ENCODE assay signal across 8 mouse cellular contexts in the genomic region with DNA sequence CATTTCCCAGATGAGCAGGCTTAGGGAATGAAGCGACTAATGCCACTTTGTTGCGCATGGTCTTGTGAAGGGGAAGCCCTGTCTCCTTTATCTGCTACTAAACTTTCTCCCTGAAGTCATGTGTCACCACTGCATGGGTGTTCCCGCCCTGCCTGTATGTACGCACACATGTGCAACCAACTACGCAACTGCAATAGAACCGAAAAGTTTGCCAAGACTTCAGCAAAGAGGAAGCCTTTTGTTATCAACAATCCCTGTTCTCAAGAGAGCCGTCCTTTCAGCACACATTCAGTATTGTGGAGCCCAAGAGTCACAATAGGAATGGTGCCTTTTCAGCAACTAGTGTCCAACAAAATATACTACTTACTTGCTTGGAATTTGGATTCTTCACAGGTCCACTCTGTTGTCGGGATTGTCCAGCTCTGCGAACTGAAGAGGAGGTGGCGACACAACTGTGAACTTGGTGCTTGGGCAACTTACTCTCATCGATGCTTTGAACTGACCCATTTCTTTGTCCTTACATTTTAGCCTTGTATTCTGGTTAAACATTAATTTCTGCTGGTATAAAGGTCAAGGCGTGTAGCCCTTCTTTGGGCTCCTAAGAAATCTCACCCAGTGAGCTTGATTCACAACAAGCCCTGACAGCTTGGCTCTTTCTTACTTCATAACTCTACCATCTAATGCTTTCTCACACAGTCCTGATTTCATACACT. TPM values are rescaled to one million over a fixed set of nuclear protein-coding genes. Genes with fewer than 3 reads are reported as not detected.
A peak's percentile ranks its signal among the peaks of the same experiment; 100 is the strongest.
DNase-seq lines count a peak whose midpoint lies in the region; ATAC-seq and TF ChIP-seq lines count a peak whose summit lies in the region.
"Had no signal": no experiment of that assay in that cellular context is flagged by ENCODE, and none has a peak within 500 bp of the region (broad histone marks: within the 10 kb centered on the region; RNA-seq: fewer than 3 reads in every experiment).

Ddc (minus strand) TSS at position 500 of the 713 bp plus-strand sequence.

- WGBS in intestine, embryonic 16.5 days = 67% methylated on average over 12 of the region's 12 CpGs
- WGBS in liver, postnatal 0 days (ENCODE audit: insufficient replicate concordance) = 49% methylated on average over 12 of the region's 12 CpGs

- H3K27me3 ChIP-seq in MEL (ENCODE audit: control insufficient read depth in 1 of 2, insufficient read depth in 2 of 2, low read length in 2 of 2) = peaks cover 7 to 15% of the 10 kb centered on the region in 2 experiments
- H3K27me3 ChIP-seq in intestine, embryonic 16.5 days (replicated peaks; ENCODE audit: control insufficient read depth, insufficient read depth, low read length) = no peaks in the 10 kb centered on the region
- H3K27me3 ChIP-seq in liver, postnatal 0 days (ENCODE audit: insufficient read depth, low read length) = no peaks in the 10 kb centered on the region

- ATAC-seq in intestine, embryonic 16.5 days = peak; percentile 83
- peak; percentile 94 for ATAC-seq in liver, postnatal 0 days
- no peak for ATAC-seq in megakaryocyte-erythroid progenitor cell, adult 5-6 weeks (replicated peaks; ENCODE audit: low FRiP score, low TSS enrichment, poor library complexity, severe bottlenecking)

- H3K27ac ChIP-seq in MEL (ENCODE audit: control insufficient read depth, low read depth, low read length) = no peak within 1 kb of the TSS
- H3K27ac ChIP-seq in intestine, embryonic 16.5 days (ENCODE audit: low read length) = peak within 1 kb of the TSS; percentile 80
- peak within 1 kb of the TSS; percentile 72 for H3K27ac ChIP-seq in liver, postnatal 0 days (ENCODE audit: low read depth)

- peak within 1 kb of the TSS; percentile 42 for H3K4me2 ChIP-seq in intestine, embryonic 16.5 days (ENCODE audit: low read depth, low read length)
- H3K4me2 ChIP-seq in liver, postnatal 0 days (ENCODE audit: low read depth, low read length) = peak within 1 kb of the TSS; percentile 52

- H3K36me3 ChIP-seq in MEL (ENCODE audit: control insufficient read depth in 1 of 2, insufficient read depth in 2 of 2, low read length in 2 of 2) = peaks cover 0 to 3% of the 10 kb centered on the region in 2 experiments; a peak in 2 of 4 replicates
- no peaks in the 10 kb centered on the region for H3K36me3 ChIP-seq in intestine, embryonic 16.5 days (ENCODE audit: control insufficient read depth, insufficient read depth, low read length)
- no peaks in the 10 kb centered on the region for H3K36me3 ChIP-seq in liver, postnatal 0 days (replicated peaks; ENCODE audit: insufficient read depth, low read length)

- no peak for TF ChIP-seq EP300 in MEL (IDR thresholded peaks at IDR 0.05; ENCODE audit: low read depth in 1 of 2, low read length in 2 of 2)
- TF ChIP-seq EP300 in liver, postnatal 0 days (IDR thresholded peaks at IDR 0.05; ENCODE audit: low read depth) = 0 out of 2 replicates have a peak, but pooled peaks have one; percentile 20

- TF ChIP-seq POLR2A in MEL (IDR thresholded peaks at IDR 0.05; ENCODE audit: control insufficient read depth in 1 of 2, insufficient read depth in 1 of 2, low read depth in 1 of 2, low read length in 2 of 2, poor library complexity in 1 of 2) = no peak

- H3K9me3 ChIP-seq in MEL (replicated peaks; ENCODE audit: insufficient read depth, low read length) = no peaks in the 10 kb centered on the region
- H3K9me3 ChIP-seq in intestine, embryonic 16.5 days (ENCODE audit: control insufficient read depth, low read length) = no peaks in the 10 kb centered on the region
- no peaks in the 10 kb centered on the region for H3K9me3 ChIP-seq in liver, postnatal 0 days (ENCODE audit: low read length)

- no peaks in the 10 kb centered on the region for H3K79me2 ChIP-seq in MEL (ENCODE audit: control insufficient read depth, insufficient read depth, low read length, poor library complexity)

- no peak within 1 kb of the TSS for H3K4me3 ChIP-seq in MEL (ENCODE audit: control insufficient read depth in 1 of 2, insufficient read depth in 1 of 2, low read depth in 2 of 2, low read length in 2 of 2)
- H3K4me3 ChIP-seq in intestine, embryonic 16.5 days (ENCODE audit: low read length) = peak within 1 kb of the TSS; percentile 39
- peak within 1 kb of the TSS; percentile 21 for H3K4me3 ChIP-seq in liver, postnatal 0 days (ENCODE audit: low read depth, low read length)

- H3K4me1 ChIP-seq in MEL (ENCODE audit: control insufficient read depth in 1 of 2, insufficient read depth in 2 of 2, low read length in 2 of 2) = 0 out of 4 replicates have a peak, but pooled peaks cover 0 to 3% of the 10 kb centered on the region in 2 experiments
- H3K4me1 ChIP-seq in intestine, embryonic 16.5 days (ENCODE audit: control insufficient read depth, insufficient read depth, low read length) = peaks cover 20% of the 10 kb centered on the region
- peaks cover 7% of the 10 kb centered on the region for H3K4me1 ChIP-seq in liver, postnatal 0 days (ENCODE audit: insufficient read depth)

- TF ChIP-seq RAD21 in MEL (IDR thresholded peaks at IDR 0.05; ENCODE audit: low read depth, low read length) = no peak

- no peak within 1 kb of the TSS for H3K9ac ChIP-seq in MEL (ENCODE audit: control insufficient read depth, low read depth, low read length, poor library complexity, severe bottlenecking)
- H3K9ac ChIP-seq in intestine, embryonic 16.5 days (ENCODE audit: low read depth, low read length) = peak within 1 kb of the TSS; percentile 43; the same call in 1 of the 2 replicates
- H3K9ac ChIP-seq in liver, postnatal 0 days (replicated peaks) = peak within 1 kb of the TSS; percentile 3; the same call in 1 of the 2 replicates

- DNase-seq in MEL (ENCODE audit: low read depth, low spot score) = peak; percentile 53
- DNase-seq in adrenal gland, postnatal 10 days = no peak
- peak; percentile 52 for DNase-seq in liver, postnatal 0 days
- no peak for DNase-seq in ovary, postnatal 10 days (ENCODE audit: low spot score)
- no peak for DNase-seq in layer of hippocampus, postnatal 36 days
- DNase-seq: thymus, postnatal 4 days had no signal

- no peak for TF ChIP-seq CTCF in MEL (IDR thresholded peaks at IDR 0.05 in 2 of 3, conservative IDR thresholded peaks at IDR 0.05 in 1 of 3; ENCODE audit: control insufficient read depth in 1 of 3, insufficient read depth in 1 of 3, low read depth in 2 of 3, low read length in 3 of 3, poor library complexity in 1 of 3, severe bottlenecking in 1 of 3)
- no peak for TF ChIP-seq CTCF in liver, postnatal 0 days (IDR thresholded peaks at IDR 0.05; ENCODE audit: low read depth)

TF ChIP-seq in MEL, 35 proteins besides CTCF, POLR2A, EP300 and RAD21:
- TF ChIP-seq GABPA (IDR thresholded peaks at IDR 0.05; ENCODE audit: low read depth, low read length) = no peak
- no peak for TF ChIP-seq CHD2 (IDR thresholded peaks at IDR 0.05; ENCODE audit: low read length)
- TF ChIP-seq RCOR1 (IDR thresholded peaks at IDR 0.05; ENCODE audit: low read depth, low read length) = no peak
- TF ChIP-seq USF2 (IDR thresholded peaks at IDR 0.05; ENCODE audit: borderline replicate concordance in 1 of 2, insufficient read depth in 1 of 2, low read depth in 1 of 2, low read length in 2 of 2) = no peak
- peak; percentile 39; the same call in 1 of the 2 replicates for TF ChIP-seq MAX (IDR thresholded peaks at IDR 0.05; ENCODE audit: low read length)

RNA-seq across cellular contexts. Expression of gene Ddc, which starts in this region (rescaled TPM):
- total RNA-seq in MEL (2012; rRNA removed) = 0.08 TPM in 1 of 2 replicates, not detected in the other
- under 1 TPM in 1 of 2 experiments, not detected in 1; 0.07 TPM for polyA plus RNA-seq in MEL (2012; ENCODE audit: insufficient read depth in 1 of 2, insufficient read length in 2 of 2, low read depth in 1 of 2, low replicate concordance in 2 of 2, missing spikeins in 1 of 2)
- 10 to 100 TPM; 72.6 to 85.6 TPM for total RNA-seq in adrenal gland, postnatal 10 days (2021)
- polyA plus RNA-seq in intestine, embryonic 16.5 days (2015; fragmentation: Nextera tagmentation; extraction: Ambion mirVana) = 44.0 and 44.7 TPM in 2 replicates
- polyA plus RNA-seq in liver, postnatal 0 days (2015; fragmentation: Nextera tagmentation; extraction: Ambion mirVana) = 17.5 and 19.5 TPM in 2 replicates
- 3.9 TPM in 1 of 2 replicates, not detected in the other for total RNA-seq in megakaryocyte-erythroid progenitor cell, adult 5-6 weeks (2014; fragmentation: Nextera tagmentation)
- not detected in 2 replicates for total RNA-seq in megakaryocyte-erythroid progenitor cell, adult 5-6 weeks (2017)
- 10 to 100 TPM in 1 of 2 experiments, 1 to 10 TPM in 1; 6.3 to 10.3 TPM for total RNA-seq in layer of hippocampus, postnatal 36 days (2021)

Comparison
In these comparisons a context has a peak if more than half of its experiments do, and no peak if none do; other contexts are left out.
1. RNA of gene Ddc (total RNA-seq): 72.6 to 85.6 TPM in adrenal gland, postnatal 10 days; 6.3 to 10.3 TPM in layer of hippocampus, postnatal 36 days, 3.9 TPM in megakaryocyte-erythroid progenitor cell, adult 5-6 weeks and 0.08 TPM in MEL; every median in the first group is over 4 times any median in the second.
2. RNA of gene Ddc (polyA plus RNA-seq): 44.0 to 44.7 TPM in intestine, embryonic 16.5 days and 17.5 to 19.5 TPM in liver, postnatal 0 days; 0.07 TPM in MEL; every median in the first group is over 10 times any median in the second.
3. Peak in DNase-seq in MEL; RNA of the gene not detected or under 1 TPM.
4. H3K4me3 ChIP-seq: peak in intestine, embryonic 16.5 days (single experiment) and liver, postnatal 0 days (single experiment); none in MEL (0 of 2).